Mouse (Mus musculus) brain, embryonic 14.5 days (tissue): ENCODE measurements around the gene Tgfbrap1.

Experiments
- CTCF ChIP-seq: fragments of 200-500 bp; IDR thresholded peaks from 2 replicates; pipeline ENCODE4 v1.5.1; 2012; ENCODE audit warnings: inconsistent platforms, mild to moderate bottlenecking, moderate library complexity, borderline replicate concordance; ENCODE audit not compliant: insufficient read depth, insufficient read length; ENCODE audit errors: extremely low read depth
- POLR2A ChIP-seq: fragments of 200-500 bp; IDR thresholded peaks from 2 replicates; pipeline ENCODE4 v1.6.1; 2012; ENCODE audit warnings: mild to moderate bottlenecking, inconsistent platforms, borderline replicate concordance; ENCODE audit not compliant: poor library complexity, insufficient read depth, insufficient read length, severe bottlenecking; ENCODE audit errors: extremely low read depth

DNA sequence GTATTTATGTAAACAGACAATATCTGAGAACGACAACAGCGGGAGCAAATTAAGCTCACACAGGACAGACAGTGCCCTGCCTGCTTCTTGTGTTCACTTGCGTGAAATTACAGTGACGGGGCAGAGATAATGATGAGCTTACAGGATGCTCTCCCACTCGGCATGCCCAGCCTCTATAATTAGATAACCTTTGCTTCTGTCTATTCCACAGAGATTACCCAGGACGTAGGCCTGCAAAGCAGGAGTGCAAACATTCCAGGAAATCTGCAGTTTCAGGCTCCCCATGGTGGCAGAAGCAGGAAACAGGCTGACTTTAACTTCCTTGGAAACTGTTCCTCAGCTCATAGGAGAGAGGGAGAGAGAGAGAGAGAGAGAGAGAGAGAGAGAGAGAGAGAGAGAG, 56.2 kb downstream of the Tgfbrap1 start:
- TF ChIP-seq POLR2A (no peak), CTCF (no peak; the same call in 1 of the 2 replicates)
